Mouse (Mus musculus) lung, adult 2 months (tissue): ENCODE data around the gene Gm47429. TPM values are rescaled to one million over a fixed set of nuclear protein-coding genes. Genes with fewer than 3 reads are reported as not detected.

Experiments used
- DNase-seq: peaks from one replicate; pipeline ENCODE4 v3.0.0; 2022
- H3K4me1 ChIP-seq: fragments of 200-500 bp; 2 replicates; pipeline ENCODE4 v1.6.1; 2011; ENCODE audit warnings: low read length; ENCODE audit not compliant: control insufficient read depth, insufficient read depth
- H3K4me3 ChIP-seq: fragments of 200-500 bp; replicated peaks from 2 replicates; pipeline ENCODE3; 2011; ENCODE audit warnings: low read depth, mild to moderate bottlenecking, control low read depth, low read length; ENCODE audit errors: extremely low read depth
- CTCF ChIP-seq: fragments of 200-500 bp; IDR thresholded peaks from 2 replicates; pipeline ENCODE4 v1.5.1; 2011; ENCODE audit warnings: mild to moderate bottlenecking, low read length, control low read depth; ENCODE audit not compliant: insufficient read depth
- POLR2A ChIP-seq: fragments of 200-500 bp; IDR thresholded peaks from 2 replicates; pipeline ENCODE4 v1.6.1; 2011; ENCODE audit warnings: low read depth, mild to moderate bottlenecking, control low read depth, low read length, borderline replicate concordance; ENCODE audit errors: extremely low read depth
- WGBS: fragments of 180-500 bp; shearing (Covaris S2); methylation state at CpG from one replicate; pipeline ENCODE4 v1.1.7; 2018; 5-methylcytosine and 5-hydroxymethylcytosine counted together
- polyA plus RNA-seq: library from polyadenylated mRNA; depleted of rRNA; stranded (reverse); fragments of >200 nt; gene quantifications from 2 replicates; pipeline ENCODE4 v1.2.3, GENCODE M21; 2012; rRNA removed

Gm47429 gene
- polyA plus RNA-seq, 1 experiment = not detected

GRCm38 (mm10) chr13:50418421-50418820, 25.3 kb downstream of the Gm47429 start:
- TF ChIP-seq CTCF (no peak), POLR2A (no peak)
- Histone ChIP-seq H3K4me1 (peaks cover 5% of the 10 kb centered on the region), H3K4me3 (peak overlapping the region; percentile 88)
- DNase-seq = no peak
- WGBS = 28% methylated on average over 3 of the region's 3 CpGs

DNA sequence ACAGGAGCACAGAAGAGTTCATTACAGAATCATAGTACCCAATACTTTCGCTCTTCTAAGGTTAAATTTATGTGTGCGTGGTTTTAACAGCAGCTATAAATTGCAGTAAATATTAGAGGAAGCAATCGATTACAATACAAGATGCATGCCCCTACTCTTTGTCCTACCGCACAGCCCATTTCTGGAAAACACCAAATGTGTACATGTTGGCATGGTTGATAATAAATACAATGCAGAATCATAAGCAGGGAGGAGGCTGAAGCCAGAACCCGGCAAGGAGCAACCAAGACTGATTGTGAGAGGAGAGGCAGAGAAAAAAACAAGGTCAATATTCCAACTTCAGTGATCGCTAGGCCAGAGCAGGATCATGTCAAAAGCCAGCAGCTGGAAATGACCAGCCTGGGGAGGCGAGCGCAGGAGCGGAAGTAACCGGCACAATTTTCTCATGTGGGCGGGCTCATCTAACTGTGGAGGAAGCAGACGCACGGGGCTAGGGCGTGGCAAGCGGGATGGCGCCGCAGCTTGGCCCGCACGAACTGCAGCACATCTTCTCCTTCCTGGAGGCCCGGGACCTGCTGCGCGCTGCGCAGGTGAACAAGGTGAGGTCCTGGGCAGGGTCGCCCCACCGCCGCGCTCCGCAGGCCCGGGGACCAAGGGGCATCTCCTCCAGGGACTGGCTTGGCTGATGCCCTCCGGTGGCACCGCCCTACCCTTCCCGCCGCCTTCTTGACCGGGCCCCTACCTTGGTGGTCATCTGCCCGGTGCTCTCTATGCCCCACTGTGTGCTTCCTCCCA, 26.1 kb downstream of the Gm47429 start, which contains the start of gene Fbxw17:
TSS of gene Fbxw17 (plus strand) at position 476 of the 795 bp plus-strand sequence.
- H3K4me1 ChIP-seq = peaks cover 5% of the 10 kb centered on the region
- 10% methylated on average over 35 of the region's 35 CpGs for WGBS
- H3K4me3 ChIP-seq = peak within 1 kb of the TSS; percentile 88

More for the DNA sequence above, 26.1 kb downstream of the Gm47429 start, which contains the start of gene Fbxw17:
- DNase-seq = peak; percentile 67
- TF ChIP-seq POLR2A = peak; percentile 63; the same call in 1 of the 2 replicates
- TF ChIP-seq CTCF = no peak

Other genes starting within 250 kb of the Gm47429 start
- not detected in 2 replicates for gene Gm906, start 193.6 kb downstream of the Gm47429 start, polyA plus RNA-seq
- 18.6 and 30.9 TPM in 2 replicates for gene Fbxw17, start 26.0 kb downstream of the Gm47429 start, polyA plus RNA-seq
- gene Nutm2, start 23.4 kb upstream of the Gm47429 start, polyA plus RNA-seq = not detected in 2 replicates
- not detected in 2 replicates for gene Gm904, start 199.3 kb upstream of the Gm47429 start, polyA plus RNA-seq